ENCODE assay signal across 8 mouse cellular contexts in genomic region chr2:170206442-170206754, GRCm38 (mm10). TPM values are rescaled to one million over a fixed set of nuclear protein-coding genes. Genes with fewer than 3 reads are reported as not detected.
DNase-seq lines count a peak whose midpoint lies in the region; ATAC-seq and TF ChIP-seq lines count a peak whose summit lies in the region.

No protein-coding gene starts in this region.

- H3K4me1 ChIP-seq in stomach, embryonic 14.5 days (ENCODE audit: control insufficient read depth, insufficient read depth, low read length): peaks cover 14% of the 10 kb centered on the region
- H3K4me1 ChIP-seq in stomach, postnatal 0 days (replicated peaks; ENCODE audit: control insufficient read depth, insufficient read depth): no peaks in the 10 kb centered on the region
- H3K4me1 ChIP-seq in liver, embryonic 12.5 days: peaks cover 42% of the 10 kb centered on the region

- peak; percentile 59 for DNase-seq in CD4-positive, CD25-positive, alpha-beta regulatory T cell, adult 2 months (ENCODE audit: low read depth, low spot score)
- DNase-seq in stomach, postnatal 0 days (ENCODE audit: low spot score): no peak
- DNase-seq in thymus, postnatal 0 days (ENCODE audit: low spot score): peak; percentile 41
- DNase-seq in urinary bladder, postnatal 14 days (ENCODE audit: low spot score): no peak
- no peak for DNase-seq in layer of hippocampus, adult 8-10 months (ENCODE audit: low spot score in 2 of 2)

- no peak; the same call in 1 of the 2 replicates for TF ChIP-seq CTCF in stomach, postnatal 0 days (IDR thresholded peaks at IDR 0.05; ENCODE audit: low read depth)

- TF ChIP-seq EP300 in stomach, postnatal 0 days (optimal IDR thresholded peaks at IDR 0.05): no peak

- H3K36me3 ChIP-seq in stomach, embryonic 14.5 days (ENCODE audit: control insufficient read depth, insufficient read depth, low read length): no peaks in the 10 kb centered on the region
- no peaks in the 10 kb centered on the region for H3K36me3 ChIP-seq in stomach, postnatal 0 days (ENCODE audit: control insufficient read depth, insufficient read depth, low read length)
- no peaks in the 10 kb centered on the region for H3K36me3 ChIP-seq in liver, embryonic 12.5 days

- H3K27me3 ChIP-seq in stomach, embryonic 14.5 days (ENCODE audit: control insufficient read depth, insufficient read depth, low read length): no peaks in the 10 kb centered on the region
- H3K27me3 ChIP-seq in stomach, postnatal 0 days (ENCODE audit: control insufficient read depth, insufficient read depth, low read length): no peaks in the 10 kb centered on the region
- no peaks in the 10 kb centered on the region for H3K27me3 ChIP-seq in liver, embryonic 12.5 days (replicated peaks)

- no peaks in the 10 kb centered on the region for H3K9me3 ChIP-seq in stomach, embryonic 14.5 days (ENCODE audit: control insufficient read depth, low read depth, low read length)
- no peaks in the 10 kb centered on the region for H3K9me3 ChIP-seq in stomach, postnatal 0 days (ENCODE audit: control insufficient read depth, low read length)
- H3K9me3 ChIP-seq in liver, embryonic 12.5 days (replicated peaks): no peaks in the 10 kb centered on the region

- H3K4me2 ChIP-seq in stomach, embryonic 14.5 days (replicated peaks; ENCODE audit: low read depth, low read length): peak overlapping the region; percentile 64; the same call in 1 of the 2 replicates
- no peak overlapping the region for H3K4me2 ChIP-seq in stomach, postnatal 0 days (replicated peaks; ENCODE audit: low read depth)
- peak overlapping the region; percentile 91 for H3K4me2 ChIP-seq in liver, embryonic 12.5 days

- 13% methylated on average over 6 of the region's 6 CpGs for WGBS in stomach, embryonic 14.5 days
- WGBS in stomach, postnatal 0 days: 13% methylated on average over 6 of the region's 6 CpGs
- 9% methylated on average over 6 of the region's 6 CpGs for WGBS in liver, embryonic 12.5 days (ENCODE audit: insufficient replicate concordance)

- no peak overlapping the region for H3K4me3 ChIP-seq in stomach, embryonic 14.5 days (ENCODE audit: low read depth, low read length)
- no peak overlapping the region for H3K4me3 ChIP-seq in stomach, postnatal 0 days (ENCODE audit: low read depth, low read length)
- peak overlapping the region; percentile 61 for H3K4me3 ChIP-seq in liver, embryonic 12.5 days

- no peak overlapping the region for H3K27ac ChIP-seq in stomach, embryonic 14.5 days (ENCODE audit: low read length)
- H3K27ac ChIP-seq in stomach, postnatal 0 days (replicated peaks): no peak overlapping the region
- H3K27ac ChIP-seq in liver, embryonic 12.5 days: peak overlapping the region; percentile 87

- ATAC-seq in CD4-positive, CD25-positive, alpha-beta regulatory T cell, adult 4 months: no peak
- ATAC-seq in stomach, embryonic 14.5 days (ENCODE audit: insufficient number of reproducible peaks, insufficient read depth, low FRiP score, low read depth): peak; percentile 47; the same call in 1 of the 2 replicates
- no peak for ATAC-seq in stomach, postnatal 0 days (ENCODE audit: low FRiP score, low TSS enrichment)
- ATAC-seq in liver, embryonic 12.5 days: peak; percentile 50

- H3K9ac ChIP-seq in stomach, embryonic 14.5 days (replicated peaks; ENCODE audit: low read depth, low read length): no peak overlapping the region
- no peak overlapping the region for H3K9ac ChIP-seq in stomach, postnatal 0 days (ENCODE audit: low read length)
- H3K9ac ChIP-seq in liver, embryonic 12.5 days: peak overlapping the region; percentile 40; the same call in 1 of the 2 replicates

RNA-seq across cellular contexts. Expression of gene Zfp217, which starts 58.5 kb away (rescaled TPM):
- polyA plus RNA-seq in CD4-positive, CD25-positive, alpha-beta regulatory T cell, adult 4 months (2017; shearing (Covaris generic)): 10 to 100 TPM in 1 of 2 experiments, 1 to 10 TPM in 1; 8.1 to 10.4 TPM
- 4.1 and 4.5 TPM in 2 replicates for polyA plus RNA-seq in stomach, embryonic 14.5 days (2014; fragmentation: Nextera tagmentation; extraction: Ambion mirVana)
- polyA plus RNA-seq in stomach, postnatal 0 days (2015; fragmentation: Nextera tagmentation; extraction: Ambion mirVana): 1.5 and 1.7 TPM in 2 replicates
- 3.8 and 4.5 TPM in 2 replicates for polyA plus RNA-seq in liver, embryonic 12.5 days (2016; fragmentation: Nextera tagmentation; extraction: Ambion mirVana)
- 5.8 and 6.9 TPM in 2 replicates for polyA plus RNA-seq in thymus, postnatal 0 days (2015; fragmentation: Nextera tagmentation; extraction: Ambion mirVana)
- total RNA-seq in layer of hippocampus, adult 8-10 months (2022): 1 to 10 TPM; 3.2 to 5.3 (median 4.5) TPM

Comparison
In these comparisons a context has a peak if more than half of its experiments do, and no peak if none do; other contexts are left out.
1. ATAC-seq: peak in stomach, embryonic 14.5 days (single experiment) and liver, embryonic 12.5 days (single experiment); none in CD4-positive, CD25-positive, alpha-beta regulatory T cell, adult 4 months (single experiment) and stomach, postnatal 0 days (single experiment).
2. DNase-seq: peak in CD4-positive, CD25-positive, alpha-beta regulatory T cell, adult 2 months (single experiment) and thymus, postnatal 0 days (single experiment); none in stomach, postnatal 0 days (single experiment), urinary bladder, postnatal 14 days (single experiment) and layer of hippocampus, adult 8-10 months (0 of 2).